Mouse (Mus musculus) heart, embryonic 11.5 days (tissue): ENCODE data around the gene Dpf3. TPM values are rescaled to one million over a fixed set of nuclear protein-coding genes. Genes with fewer than 3 reads are reported as not detected.
A peak's percentile ranks its signal among the peaks of the same experiment; 100 is the strongest.

ENCODE experiments used
- ATAC-seq: fragments of 200-750 bp; cut with Nextera tagmentation; replicated peaks from 2 replicates; pipeline ENCODE4 v1.8.0; 2017; ENCODE audit warnings: moderate library complexity; ENCODE audit not compliant: insufficient number of reproducible peaks, low FRiP score, low TSS enrichment
- H3K27ac ChIP-seq: fragments of 300-500 bp; sonication (generic); 2 replicates; pipeline ENCODE4 v1.5.1; 2014; ENCODE audit warnings: mild to moderate bottlenecking, low read depth, low read length
- H3K27me3 ChIP-seq: fragments of 300-500 bp; sonication (generic); 2 replicates; pipeline ENCODE4 v1.6.1; 2014; ENCODE audit warnings: mild to moderate bottlenecking, low read length, mixed read lengths; ENCODE audit not compliant: control insufficient read depth, insufficient read depth
- H3K36me3 ChIP-seq: fragments of 300-500 bp; sonication (generic); 2 replicates; pipeline ENCODE4 v1.6.1; 2014; ENCODE audit warnings: mild to moderate bottlenecking, low read length, moderate library complexity, mixed read lengths; ENCODE audit not compliant: control insufficient read depth, insufficient read depth
- H3K4me1 ChIP-seq: fragments of 300-500 bp; sonication (generic); 2 replicates; pipeline ENCODE4 v1.6.1; 2014; ENCODE audit warnings: low read length; ENCODE audit not compliant: control insufficient read depth, insufficient read depth
- H3K4me2 ChIP-seq: fragments of 300-500 bp; sonication (generic); 2 replicates; pipeline ENCODE4 v1.6.1; 2014; ENCODE audit warnings: mild to moderate bottlenecking, moderate library complexity
- H3K4me3 ChIP-seq: fragments of 300-500 bp; sonication (generic); 2 replicates; pipeline ENCODE4 v1.5.1; 2014; ENCODE audit warnings: low read depth, low read length
- H3K9ac ChIP-seq: fragments of 300-500 bp; sonication (generic); 2 replicates; pipeline ENCODE4 v1.6.1; 2014; ENCODE audit warnings: mild to moderate bottlenecking, low read depth, low read length, moderate library complexity
- H3K9me3 ChIP-seq: fragments of 300-500 bp; sonication (generic); replicated peaks from 2 replicates; pipeline ENCODE4 v1.6.1; 2016; ENCODE audit warnings: low read length; ENCODE audit not compliant: control insufficient read depth
- WGBS: fragments of 180-500 bp; shearing (Covaris S2); extraction: QIAGEN DNeasy Blood & Tissue Kit; methylation state at CpG from one replicate; pipeline ENCODE4 v1.1.7; 2014; ENCODE audit not compliant: insufficient replicate concordance; 5-methylcytosine and 5-hydroxymethylcytosine counted together
- polyA plus RNA-seq: library from polyadenylated mRNA; unstranded; fragments of >200 nt; fragmentation: Nextera tagmentation; extraction: Ambion mirVana; gene quantifications from 2 replicates; pipeline ENCODE4 v1.2.1, GENCODE M21; 2014

Gene Dpf3
- polyA plus RNA-seq, 1 experiment from 2014 or later, result 29.7 TPM

GRCm38 (mm10) chr12:83375015-83375831 is 112.3 kb downstream of the Dpf3 start:
- ATAC-seq, result peak; percentile 94
- WGBS, result 62% methylated on average over 12 of the region's 12 CpGs
- Histone ChIP-seq H3K36me3 (no peaks in the 10 kb centered on the region), H3K27ac (peak overlapping the region; percentile 82), H3K4me3 (no peak overlapping the region), H3K4me1 (peaks cover 24% of the 10 kb centered on the region), H3K9ac (0 out of 2 replicates have a peak overlapping the region, but pooled peaks have one; percentile 28), H3K9me3 (no peaks in the 10 kb centered on the region), H3K4me2 (peak overlapping the region; percentile 16; the same call in 1 of the 2 replicates), H3K27me3 (no peaks in the 10 kb centered on the region)

DNA sequence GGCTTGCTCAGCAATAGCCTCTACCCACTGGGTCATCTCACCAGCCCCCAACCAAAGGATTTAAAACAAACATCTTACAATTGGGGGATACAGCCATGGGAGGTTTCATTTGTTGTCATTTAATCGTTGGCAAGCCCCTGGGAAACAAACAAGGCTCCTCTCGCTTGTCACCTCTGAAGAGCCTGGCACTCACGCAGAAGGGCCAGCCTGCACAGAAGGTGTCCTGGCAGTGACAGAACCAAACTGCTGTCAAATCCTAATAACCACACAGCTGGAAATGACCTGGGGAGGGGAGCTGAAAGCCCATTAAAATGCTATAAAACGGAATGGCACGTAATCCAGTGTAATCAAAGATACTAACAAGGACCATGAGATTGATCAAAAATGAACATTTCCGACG is 114.4 kb downstream of the Dpf3 start:
- Histone ChIP-seq H3K4me2 (no peak overlapping the region), H3K27ac (no peak overlapping the region)
- no peak for ATAC-seq

DNA sequence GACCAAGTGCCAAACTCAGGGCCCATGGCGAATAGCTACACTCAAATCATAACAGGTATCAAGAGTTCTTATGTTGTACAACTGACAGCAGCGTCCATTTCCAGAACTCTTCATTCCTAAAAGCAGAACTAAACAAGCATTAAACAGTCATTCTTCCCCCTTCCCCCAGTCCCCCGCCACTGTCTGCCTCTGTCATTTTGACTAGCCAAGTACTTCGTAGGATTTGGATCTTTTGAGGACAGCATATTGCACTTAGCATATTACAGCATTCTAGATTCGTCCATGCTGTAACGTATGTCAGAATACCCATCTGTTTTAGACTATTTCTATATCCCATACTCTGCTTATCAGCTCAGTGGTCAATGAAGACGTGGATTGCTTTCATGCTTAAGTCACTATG is 115.2 kb downstream of the Dpf3 start:
- H3K9me3 ChIP-seq, result no peaks in the 10 kb centered on the region
- no peak overlapping the region for H3K4me2 ChIP-seq
- H3K4me1 ChIP-seq, result peaks cover 25% of the 10 kb centered on the region
- no peak for ATAC-seq
- WGBS, result 87% methylated on average over 7 of the region's 7 CpGs
- H3K27me3 ChIP-seq, result no peaks in the 10 kb centered on the region
- H3K27ac ChIP-seq, result no peak overlapping the region
- no peak overlapping the region for H3K9ac ChIP-seq
- no peaks in the 10 kb centered on the region for H3K36me3 ChIP-seq
- no peak overlapping the region for H3K4me3 ChIP-seq

More for the DNA sequence above, 114.4 kb downstream of the Dpf3 start:
- H3K27me3 ChIP-seq, result no peaks in the 10 kb centered on the region
- WGBS, result 76% methylated on average over 7 of the region's 7 CpGs
- H3K9ac ChIP-seq, result no peak overlapping the region
- peaks cover 25% of the 10 kb centered on the region for H3K4me1 ChIP-seq
- no peaks in the 10 kb centered on the region for H3K36me3 ChIP-seq
- H3K4me3 ChIP-seq, result no peak overlapping the region
- no peaks in the 10 kb centered on the region for H3K9me3 ChIP-seq

- 86% methylated on average over 11 of the region's 11 CpGs for WGBS
- Histone ChIP-seq H3K36me3 (0 out of 2 replicates have a peak, but pooled peaks cover 2% of the 10 kb centered on the region), H3K27me3 (no peaks in the 10 kb centered on the region), H3K27ac (no peak overlapping the region), H3K4me1 (peaks cover 16% of the 10 kb centered on the region), H3K4me2 (no peak overlapping the region), H3K4me3 (no peak overlapping the region), H3K9me3 (no peaks in the 10 kb centered on the region), H3K9ac (no peak overlapping the region)
- 0 out of 2 replicates have a peak, but pooled peaks have one; percentile 55 for ATAC-seq
These were observed 117.3 kb downstream of the Dpf3 start for GRCm38 (mm10) chr12:83370221-83370620.

DNA sequence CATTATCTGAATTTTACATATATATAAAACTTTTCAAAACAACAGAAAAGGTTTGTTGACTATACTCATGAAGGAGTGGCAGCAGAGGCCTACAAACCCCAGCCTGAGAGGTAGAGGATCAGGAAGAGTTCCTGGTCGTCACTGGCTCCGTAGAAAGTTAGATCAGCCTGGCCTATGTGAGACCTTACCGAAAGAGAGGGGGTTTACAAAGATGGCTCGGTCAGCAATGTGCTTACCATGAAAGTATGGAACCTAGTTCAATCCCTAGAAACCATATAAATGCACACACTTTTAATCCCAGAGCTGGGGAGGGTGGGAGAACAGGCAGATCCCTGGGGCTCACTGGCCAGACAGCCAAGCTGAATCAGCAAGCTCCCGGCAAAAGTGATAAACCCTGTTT is 118.1 kb downstream of the Dpf3 start:
- no peaks in the 10 kb centered on the region for H3K27me3 ChIP-seq
- no peak overlapping the region for H3K9ac ChIP-seq
- H3K4me2 ChIP-seq, result no peak overlapping the region
- no peaks in the 10 kb centered on the region for H3K9me3 ChIP-seq
- H3K36me3 ChIP-seq, result 0 out of 2 replicates have a peak, but pooled peaks cover 2% of the 10 kb centered on the region
- H3K4me1 ChIP-seq, result peaks cover 10% of the 10 kb centered on the region
- no peak for ATAC-seq
- H3K4me3 ChIP-seq, result no peak overlapping the region
- no peak overlapping the region for H3K27ac ChIP-seq
- WGBS, result 86% methylated on average over 5 of the region's 5 CpGs

GRCm38 (mm10) chr12:83367486-83367885 is 120.0 kb downstream of the Dpf3 start:
- H3K4me3 ChIP-seq, result no peak overlapping the region
- no peak overlapping the region for H3K27ac ChIP-seq
- no peak overlapping the region for H3K9ac ChIP-seq
- no peaks in the 10 kb centered on the region for H3K9me3 ChIP-seq
- WGBS, result 48% methylated on average over 1 of the region's 1 CpGs
- no peak overlapping the region for H3K4me2 ChIP-seq
- ATAC-seq, result no peak
- no peaks in the 10 kb centered on the region for H3K27me3 ChIP-seq
- H3K4me1 ChIP-seq, result peaks cover 6% of the 10 kb centered on the region
- 0 out of 2 replicates have a peak, but pooled peaks cover 2% of the 10 kb centered on the region for H3K36me3 ChIP-seq

- H3K36me3 ChIP-seq, result 0 out of 2 replicates have a peak, but pooled peaks cover 2% of the 10 kb centered on the region
- no peak overlapping the region for H3K4me3 ChIP-seq
- H3K4me2 ChIP-seq, result no peak overlapping the region
- H3K27ac ChIP-seq, result no peak overlapping the region
- H3K4me1 ChIP-seq, result no peaks in the 10 kb centered on the region; the same call in 1 of the 2 replicates
- WGBS, result 60% methylated on average over 3 of the region's 3 CpGs
- H3K9me3 ChIP-seq, result no peaks in the 10 kb centered on the region
- no peak overlapping the region for H3K9ac ChIP-seq
- H3K27me3 ChIP-seq, result no peaks in the 10 kb centered on the region
- ATAC-seq, result no peak
These were observed 122.7 kb downstream of the Dpf3 start for GRCm38 (mm10) chr12:83364771-83365170.

- Histone ChIP-seq H3K36me3 (0 out of 2 replicates have a peak, but pooled peaks cover 2% of the 10 kb centered on the region), H3K27me3 (no peaks in the 10 kb centered on the region), H3K9ac (no peak overlapping the region), H3K4me2 (no peak overlapping the region), H3K4me1 (no peaks in the 10 kb centered on the region), H3K4me3 (no peak overlapping the region), H3K9me3 (no peaks in the 10 kb centered on the region), H3K27ac (no peak overlapping the region)
- WGBS, result 75% methylated on average over 3 of the region's 3 CpGs
- ATAC-seq, result no peak
These were observed 125.7 kb downstream of the Dpf3 start for GRCm38 (mm10) chr12:83361801-83362200.
